Mouse (Mus musculus): Measurements from ENCODE around the gene Arsk.

Gene Arsk

DNA sequence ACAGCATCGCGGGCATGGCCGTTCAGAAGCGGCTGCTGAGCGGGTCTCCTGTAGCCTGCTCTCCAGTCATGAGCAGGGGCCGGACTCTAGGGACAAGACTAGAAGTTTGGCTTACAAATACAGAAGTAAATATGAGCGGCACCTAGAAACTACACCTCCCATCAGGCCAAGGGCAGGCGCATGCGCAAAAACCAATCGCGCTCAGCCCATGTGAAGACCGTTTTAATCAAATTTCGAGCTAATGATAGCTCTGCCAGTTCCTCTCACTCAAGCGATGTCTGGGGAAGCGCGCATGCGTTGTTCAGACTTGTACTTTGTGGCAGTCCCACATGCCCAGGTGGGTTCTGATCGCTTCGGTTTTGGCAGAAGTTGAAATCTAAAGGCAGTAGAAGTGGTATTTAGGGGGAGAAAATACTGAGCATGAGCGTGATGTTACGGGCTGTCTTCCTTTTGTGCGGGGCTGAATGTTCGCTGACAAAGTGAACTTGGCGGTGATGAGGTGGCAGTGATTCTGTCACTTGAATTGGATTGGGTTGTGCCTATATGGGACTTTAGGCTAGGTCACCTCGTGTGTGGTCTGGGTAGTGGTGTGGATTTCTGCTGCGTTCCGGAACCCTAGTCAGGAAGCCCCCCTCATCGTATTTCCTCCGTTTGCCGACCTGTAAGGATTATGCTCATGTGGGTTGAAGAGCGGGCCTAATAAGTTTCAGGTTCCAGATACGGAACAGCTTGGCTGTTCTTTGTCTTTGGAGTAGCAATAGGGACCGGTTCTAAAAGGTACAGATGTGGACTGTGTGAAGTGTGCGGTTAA, at the start of gene Arsk, which contains the start of gene Ttc37:
Gene Arsk (minus strand): TSS at position 168 of the 811 bp plus-strand sequence.
Gene Ttc37 (plus strand): TSS at position 242 of the 811 bp plus-strand sequence.
- peak; percentile 91 for DNase-seq

DNA sequence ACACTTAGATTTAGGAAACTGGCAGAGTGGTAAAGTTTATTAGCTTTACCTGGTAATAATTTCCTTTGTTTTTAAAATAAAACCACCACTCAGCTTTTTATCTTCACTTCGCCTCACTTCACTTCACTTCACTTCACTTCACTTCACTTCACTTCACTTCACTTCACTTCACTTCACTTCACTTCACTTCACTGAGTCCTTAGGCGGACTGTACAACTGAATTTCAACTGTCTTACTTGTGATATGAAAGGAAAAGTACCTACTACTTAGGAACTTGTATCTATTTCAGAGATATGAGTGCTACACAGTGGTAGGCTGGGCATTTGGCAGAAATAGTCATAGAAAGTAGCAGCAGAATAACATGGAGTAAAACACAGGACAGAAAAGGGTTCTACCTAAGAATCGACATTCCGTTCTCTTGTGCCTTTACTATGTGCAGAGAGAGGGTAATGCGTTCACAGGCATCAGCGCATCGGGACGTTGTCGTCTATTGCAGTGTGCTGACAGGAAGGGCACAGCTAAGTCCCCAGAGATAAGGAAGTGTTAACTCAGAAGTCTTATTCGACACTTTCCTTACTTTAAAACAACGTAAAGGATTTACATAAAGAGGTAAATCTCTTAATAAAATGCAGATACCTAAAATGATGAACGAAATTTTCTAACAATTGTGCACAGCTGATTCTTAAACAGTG, 42.8 kb upstream of the Arsk start:
- DNase-seq = no peak

DNA sequence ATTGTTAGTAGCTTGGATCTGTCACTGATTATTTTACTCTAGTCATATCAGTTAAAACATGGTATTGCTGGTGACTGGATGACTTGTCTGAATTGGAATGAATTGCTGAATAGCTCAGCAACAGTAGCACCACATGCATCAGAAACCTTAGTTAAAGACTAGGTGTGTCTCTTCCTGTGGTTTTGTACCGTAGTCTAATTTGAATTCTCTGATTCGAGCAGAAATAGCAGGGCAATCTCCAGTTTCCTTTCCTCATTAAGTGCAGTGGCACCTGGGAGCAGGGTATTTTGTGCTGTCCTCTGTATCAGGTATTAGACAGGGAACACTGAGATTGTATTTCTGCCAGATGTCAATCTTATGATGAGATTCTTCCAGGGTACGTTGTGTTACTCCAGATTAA, 40.4 kb upstream of the Arsk start:
- DNase-seq = no peak

DNA sequence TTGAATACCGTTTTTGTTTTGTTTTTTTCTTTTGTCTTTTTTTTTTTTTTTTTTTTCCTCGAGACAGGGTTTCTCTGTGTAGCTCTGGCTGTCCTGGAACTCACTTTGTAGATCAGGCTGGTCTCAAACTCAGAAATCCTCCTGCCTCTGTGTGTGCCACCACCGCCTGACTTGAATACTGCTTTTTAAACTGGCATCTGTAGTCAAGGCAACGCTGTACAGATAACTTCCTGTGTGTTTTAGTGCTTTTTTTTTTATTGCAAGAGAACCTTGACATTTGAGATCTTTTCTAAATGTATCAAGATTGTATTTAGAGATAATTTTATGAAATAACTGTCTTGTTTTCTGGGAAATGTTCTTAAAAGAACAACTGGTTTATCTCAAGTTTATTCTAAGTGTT, 34.0 kb upstream of the Arsk start:
- no peak for DNase-seq

DNA sequence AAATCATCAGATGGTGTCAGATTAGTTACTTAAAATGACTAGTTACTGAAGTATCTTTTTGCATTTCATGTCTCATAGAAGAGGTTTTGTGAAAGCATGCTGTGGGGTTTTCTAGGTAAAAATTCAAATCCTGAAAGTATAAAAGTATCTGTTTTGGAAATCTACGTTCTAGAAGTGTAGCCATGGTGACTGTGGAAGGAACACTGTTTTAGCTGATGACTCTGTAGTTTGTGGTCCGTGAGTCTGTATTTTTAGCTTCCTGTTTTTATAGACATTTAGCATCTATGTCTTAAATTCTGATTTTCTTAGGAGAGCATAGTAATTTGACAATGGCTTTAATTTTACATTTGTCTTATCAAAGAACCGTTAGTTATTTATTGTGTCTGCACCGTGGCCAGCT, 30.3 kb upstream of the Arsk start:
- DNase-seq = no peak

DNA sequence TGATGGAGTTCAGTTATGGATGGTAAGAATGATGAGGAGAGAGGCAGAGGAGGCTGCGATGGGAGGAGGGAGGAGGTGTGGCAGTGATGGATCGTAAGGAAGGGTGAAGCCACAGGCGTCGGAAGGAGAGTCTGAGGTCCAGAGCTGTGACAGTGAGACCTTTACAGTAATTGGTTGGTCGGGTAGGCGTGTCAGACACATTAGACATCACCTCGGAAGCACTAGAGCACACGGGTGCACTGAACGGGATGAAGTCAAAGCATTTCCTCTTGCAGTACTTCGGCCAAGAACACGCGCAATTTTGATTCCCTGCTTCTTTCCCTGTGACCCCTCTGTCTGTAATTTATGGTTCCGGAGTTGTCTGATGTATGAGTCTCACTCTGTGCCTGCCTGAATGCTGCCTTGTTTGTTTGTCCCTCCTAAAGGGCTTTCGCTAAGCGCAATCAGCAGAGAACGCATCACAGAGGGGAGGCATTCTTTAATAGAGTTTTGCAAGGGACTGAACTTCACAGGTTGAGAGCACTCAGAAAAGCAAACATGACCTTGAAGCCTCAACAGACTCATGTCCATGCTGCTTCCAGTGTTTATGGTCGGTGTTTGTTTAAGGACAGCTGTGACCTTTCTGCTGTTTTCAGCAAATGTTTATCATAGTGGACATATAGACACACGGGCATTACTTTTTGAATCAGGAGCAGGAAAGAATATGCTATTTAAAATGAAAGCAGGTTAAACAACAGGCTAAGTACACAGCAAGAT, 10.8 kb upstream of the Arsk start:
- no peak for DNase-seq

DNA sequence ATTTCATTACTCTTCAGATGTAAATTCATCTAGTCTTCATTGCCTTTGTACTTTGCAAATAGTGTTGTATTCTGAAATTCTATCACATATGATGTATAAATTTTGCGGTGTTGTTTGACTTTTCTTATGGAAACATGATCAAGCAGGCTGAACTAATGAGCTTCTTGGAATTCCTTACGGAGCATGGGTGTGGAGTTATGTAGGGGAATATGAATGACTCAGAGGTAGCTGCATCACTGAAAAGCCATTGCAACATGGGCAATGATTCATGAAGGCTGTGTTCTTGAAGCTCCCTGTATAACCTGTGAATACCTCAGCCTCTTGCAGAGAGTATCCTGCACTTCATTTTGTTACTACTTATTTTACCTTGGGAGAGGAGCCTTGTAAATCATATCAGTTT, 3.5 kb upstream of the Arsk start:
- DNase-seq = no peak

DNA sequence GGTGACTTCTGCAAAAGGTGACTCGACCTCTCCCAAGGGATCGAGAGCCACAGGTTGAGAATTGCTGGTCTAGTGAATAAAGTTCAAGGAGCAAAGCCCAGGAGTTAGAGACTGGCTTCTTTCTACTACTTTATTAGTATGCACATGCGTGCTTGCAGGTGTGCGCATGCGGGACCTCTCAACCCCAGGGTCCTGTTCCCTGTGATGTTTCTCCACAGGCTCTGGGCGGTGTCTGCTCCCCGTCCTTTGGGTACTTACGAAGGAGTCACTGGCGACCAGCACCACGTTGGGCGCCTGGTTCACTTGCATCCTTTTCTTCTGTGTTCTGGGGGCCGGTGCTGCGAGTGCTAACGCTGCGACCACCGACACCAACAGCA, 356 bp downstream of the Arsk start:
- no peak for DNase-seq

DNA sequence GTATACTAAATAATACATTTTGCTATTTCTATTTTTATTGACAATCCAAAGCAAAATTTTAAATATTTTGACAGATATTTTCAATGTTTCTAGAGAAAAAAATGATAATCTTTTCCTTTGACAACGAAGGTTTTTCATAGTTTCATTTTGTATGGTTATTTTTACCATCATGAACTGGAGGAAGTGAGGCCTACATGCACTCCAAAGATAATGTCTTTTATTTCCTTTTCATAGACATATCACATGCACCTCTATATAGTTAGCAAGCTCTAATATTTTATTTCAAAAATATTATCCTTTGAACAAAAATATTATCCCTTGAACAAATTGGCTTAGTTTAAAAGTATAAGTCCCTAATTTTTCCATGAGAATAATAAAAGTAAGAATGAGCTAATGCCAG, 24.1 kb downstream of the Arsk start:
- no peak for DNase-seq

DNA sequence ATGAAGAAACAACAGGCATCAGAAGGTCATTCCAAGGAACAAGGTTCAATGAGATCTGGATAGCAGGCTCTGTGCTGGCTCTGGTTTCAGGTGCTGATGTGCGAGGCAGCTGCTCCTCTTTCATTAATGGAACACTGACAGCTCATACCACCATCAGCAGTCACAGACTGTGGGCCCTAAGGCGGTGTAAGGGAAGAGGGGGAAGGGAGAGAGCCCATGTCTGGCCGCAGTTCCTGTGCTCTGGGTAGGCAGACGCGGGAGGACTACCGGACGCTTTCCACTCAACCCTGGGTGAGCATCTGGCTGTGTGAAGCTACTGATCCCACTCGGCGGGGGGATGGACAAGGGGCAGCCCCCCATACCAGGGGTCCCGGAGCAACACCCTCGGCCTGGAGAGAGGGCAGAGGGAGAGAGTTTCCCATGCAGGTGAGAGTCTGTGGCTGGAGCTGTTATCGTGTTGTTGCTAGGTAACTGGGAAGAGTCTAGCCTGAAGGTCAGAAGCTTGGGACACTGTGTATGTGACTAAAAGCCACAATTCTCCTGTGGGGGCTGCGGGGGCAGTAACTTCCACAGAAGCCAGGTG, 34.0 kb downstream of the Arsk start:
- DNase-seq = no peak

DNA sequence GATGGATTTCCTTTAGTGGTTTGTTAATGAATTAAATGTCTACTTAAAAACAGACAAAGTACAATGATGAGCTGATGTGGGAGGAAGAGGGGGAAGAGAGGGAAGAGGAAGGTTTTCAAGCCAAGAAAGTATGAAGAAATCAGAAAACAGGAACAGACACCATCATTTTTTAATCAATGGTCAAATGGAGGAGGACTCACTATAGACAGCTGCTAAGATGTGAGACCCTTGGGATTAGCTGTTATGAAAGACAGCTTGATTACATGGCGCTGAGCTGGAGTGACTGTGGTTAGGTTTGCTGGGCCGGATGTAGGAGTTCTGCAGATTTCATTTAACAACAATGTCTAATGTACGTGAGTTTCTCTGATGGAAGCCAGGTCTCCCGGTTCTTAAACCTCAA, 34.9 kb downstream of the Arsk start:
- DNase-seq = no peak

DNA sequence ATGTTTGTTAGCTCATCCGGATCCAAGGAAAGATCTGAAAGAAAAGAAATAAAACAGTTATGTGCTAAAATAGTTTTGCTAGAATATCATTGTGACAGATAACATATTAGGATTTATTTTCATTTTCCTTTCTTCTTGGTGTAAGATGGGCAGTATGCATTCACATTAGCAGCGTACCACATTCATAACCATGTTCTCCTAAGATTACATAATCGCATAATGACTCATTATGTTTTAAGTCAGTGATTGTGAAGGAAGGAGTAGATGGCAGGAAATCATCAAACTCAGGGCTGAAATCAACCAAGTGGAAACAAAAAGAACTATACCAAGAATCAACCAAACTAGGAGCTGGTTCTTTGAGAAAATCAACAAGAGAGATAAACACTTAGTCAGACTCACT, 35.9 kb downstream of the Arsk start:
- DNase-seq = no peak

DNA sequence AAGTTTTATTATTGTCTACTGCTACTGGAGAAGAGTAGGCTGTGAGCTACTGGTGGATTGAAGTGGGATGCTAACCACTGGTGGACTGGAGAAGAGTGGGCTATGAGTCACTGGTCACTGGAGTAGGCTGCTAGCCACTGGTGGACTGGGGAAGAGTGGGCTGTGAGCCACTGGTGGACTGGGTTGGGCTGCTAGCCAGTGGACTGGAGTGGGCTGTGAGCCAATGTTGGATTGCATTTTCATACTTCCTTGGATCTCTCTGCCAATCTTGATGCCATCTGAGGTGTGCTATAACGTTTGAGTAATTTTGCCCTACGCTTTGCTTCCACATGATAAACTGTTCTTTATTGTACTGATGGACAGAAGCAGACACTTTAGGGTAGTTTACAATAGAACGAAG, 36.3 kb downstream of the Arsk start:
- no peak for DNase-seq

DNA sequence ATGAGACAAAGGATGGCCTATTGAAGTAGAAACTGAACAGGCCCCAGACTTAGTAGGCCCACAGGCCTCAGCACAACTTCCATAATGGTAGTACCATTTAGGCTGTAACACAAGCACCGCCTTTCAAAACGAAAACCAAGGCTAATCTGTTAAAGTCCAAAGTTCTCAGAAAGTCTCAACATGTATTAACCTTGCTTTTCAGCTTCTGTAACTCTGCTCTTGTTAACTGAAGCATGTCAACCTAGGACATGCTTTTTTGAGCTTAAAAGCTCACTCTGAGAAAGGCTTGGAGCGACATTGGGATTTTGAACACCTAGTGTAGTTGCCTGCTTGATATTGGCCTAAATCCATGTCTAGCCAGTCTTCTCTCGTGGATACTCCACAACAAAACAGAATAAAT, 38.9 kb downstream of the Arsk start:
- no peak for DNase-seq

DNA sequence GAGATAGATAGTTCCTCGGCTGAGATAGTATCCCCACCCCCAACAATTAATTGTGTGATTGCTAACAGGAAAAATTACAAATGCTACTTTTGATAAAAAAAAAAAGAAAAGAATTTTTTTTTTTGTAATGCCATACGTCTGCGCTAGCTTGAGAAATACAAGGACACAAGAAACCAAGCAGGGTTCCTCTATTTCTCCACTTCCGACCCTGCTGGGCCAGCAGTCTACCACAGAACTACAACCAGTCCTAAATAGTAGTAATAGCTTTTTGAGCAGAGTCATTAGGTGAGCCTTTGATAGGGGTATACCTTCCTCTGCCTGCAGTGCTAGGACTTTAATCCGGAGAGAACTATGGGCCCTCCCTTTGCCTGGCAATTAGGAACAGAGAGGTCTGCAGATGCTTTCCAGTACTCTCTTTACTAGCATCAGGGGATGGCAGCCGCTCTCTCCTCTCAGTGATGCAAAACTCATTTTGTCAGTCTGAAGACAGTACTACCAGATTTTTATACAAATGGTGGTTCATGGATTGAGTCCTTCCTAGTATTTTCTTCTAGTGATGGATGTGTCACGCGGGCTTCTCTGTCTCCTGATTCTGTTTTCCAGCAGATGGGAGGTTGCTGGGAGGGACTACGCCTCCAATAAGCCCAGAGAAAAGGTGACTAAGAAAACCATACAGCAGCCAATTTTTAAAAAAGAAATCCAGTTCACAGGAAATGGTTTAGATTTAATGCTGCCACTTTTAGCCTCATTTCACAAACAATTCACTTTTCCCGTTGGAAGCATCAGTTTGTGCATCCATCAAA, 41.0 kb downstream of the Arsk start:
- no peak for DNase-seq

DNA sequence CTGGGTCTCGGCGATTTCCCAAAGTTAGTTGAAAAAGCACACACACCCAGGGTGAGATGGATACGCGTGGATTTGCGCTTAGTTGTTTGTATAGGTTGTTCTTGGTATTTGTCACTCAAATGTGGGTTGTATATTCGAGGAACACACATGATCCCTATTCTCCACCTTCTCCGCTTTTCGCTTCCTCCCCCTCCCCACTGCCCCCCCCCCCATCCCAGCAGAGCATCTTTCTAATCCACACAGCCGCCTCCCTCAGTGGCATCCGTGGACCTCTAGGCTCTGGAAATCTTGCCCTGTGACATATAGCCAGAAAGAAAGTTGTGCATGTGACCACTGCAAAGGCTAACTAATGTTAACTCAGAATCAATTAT, 41.6 kb downstream of the Arsk start, which contains the start of gene Gpr150:
Gene Gpr150 (minus strand): TSS at position 101 of the 371 bp plus-strand sequence.
- no peak for DNase-seq

DNA sequence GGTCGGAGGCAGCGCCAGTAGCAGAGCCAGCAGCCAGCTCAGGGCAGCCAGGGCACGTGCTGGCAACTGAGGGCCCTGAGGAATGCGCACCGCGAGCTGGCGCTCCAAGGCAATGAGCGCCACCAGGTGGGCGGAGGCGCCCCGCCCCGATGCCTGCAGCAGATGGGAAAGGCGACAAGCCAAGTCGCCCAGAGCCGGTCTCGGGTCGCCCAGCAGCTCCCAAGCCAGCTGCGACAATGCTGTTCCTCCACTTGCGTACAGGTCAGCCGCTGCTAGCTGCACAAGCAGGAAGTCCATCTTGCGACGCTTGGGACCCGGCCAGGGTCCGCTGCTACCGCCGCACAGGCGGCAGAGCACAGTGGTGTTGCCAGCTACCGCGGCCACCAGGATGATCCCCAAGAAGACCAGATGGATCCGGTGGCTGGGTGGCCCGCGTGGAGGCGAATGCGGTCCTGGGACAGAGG, 42.2 kb downstream of the Arsk start:
- peak; percentile 85 for DNase-seq

DNA sequence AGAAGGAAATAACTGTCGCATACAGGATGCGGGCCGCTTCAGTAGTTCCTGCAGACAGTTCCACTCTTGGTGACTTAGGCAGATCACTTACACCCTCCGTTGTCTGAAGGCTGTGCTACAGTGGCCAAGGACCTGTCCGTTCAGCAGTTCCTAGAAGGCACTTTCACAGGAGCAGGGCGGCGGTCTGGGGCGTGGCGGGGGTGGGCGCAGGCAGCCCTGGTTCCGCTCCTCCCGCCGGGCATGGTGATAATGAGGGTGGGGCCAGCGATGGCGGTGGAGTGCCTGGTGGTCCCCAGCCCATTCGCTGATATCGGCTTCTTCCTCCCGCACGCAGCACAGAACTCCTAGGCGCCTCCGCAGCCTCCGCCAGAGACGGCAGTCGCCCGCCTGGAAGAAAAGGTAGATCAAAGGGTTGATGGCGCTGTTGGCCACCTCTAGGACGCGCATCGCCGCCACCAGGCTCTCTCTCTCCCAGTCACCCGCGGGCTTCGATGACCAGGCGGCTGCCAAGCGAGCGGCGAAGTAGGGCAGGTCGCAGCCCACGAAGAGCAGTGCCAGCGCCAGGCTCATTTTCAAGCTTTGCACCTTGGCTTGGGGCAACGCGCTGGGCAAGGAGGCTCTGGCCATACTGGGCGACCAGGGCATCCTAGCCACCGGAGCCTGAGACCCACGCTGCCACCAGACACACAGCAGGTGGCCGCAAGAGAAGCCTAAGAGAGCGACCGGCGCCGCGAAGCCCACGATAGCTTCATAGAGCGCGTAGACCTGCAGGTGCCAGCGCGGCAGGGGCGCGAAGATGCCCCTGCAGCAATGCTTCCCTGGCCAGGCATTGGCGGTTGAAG, 42.8 kb downstream of the Arsk start:
- peak; percentile 62 for DNase-seq

DNA sequence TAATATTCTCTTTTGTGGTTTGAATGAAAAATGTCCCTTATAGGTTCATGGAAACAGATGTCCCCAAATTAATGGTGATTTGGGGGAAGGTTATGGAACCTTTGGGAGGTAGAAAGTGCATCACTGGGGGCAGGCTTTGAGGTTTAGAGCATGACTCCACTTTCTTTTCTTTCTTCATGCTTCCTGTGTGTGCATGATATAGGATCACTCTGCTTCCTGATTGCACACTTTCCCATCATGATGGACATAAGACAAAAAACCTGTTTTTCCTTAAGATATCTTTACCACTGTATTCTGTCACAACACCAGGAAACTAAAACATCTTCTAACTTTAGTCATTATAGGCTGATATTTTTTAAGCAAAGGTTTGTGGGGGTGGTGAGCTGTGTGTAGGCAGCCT, 53.5 kb downstream of the Arsk start:
- no peak for DNase-seq

DNA sequence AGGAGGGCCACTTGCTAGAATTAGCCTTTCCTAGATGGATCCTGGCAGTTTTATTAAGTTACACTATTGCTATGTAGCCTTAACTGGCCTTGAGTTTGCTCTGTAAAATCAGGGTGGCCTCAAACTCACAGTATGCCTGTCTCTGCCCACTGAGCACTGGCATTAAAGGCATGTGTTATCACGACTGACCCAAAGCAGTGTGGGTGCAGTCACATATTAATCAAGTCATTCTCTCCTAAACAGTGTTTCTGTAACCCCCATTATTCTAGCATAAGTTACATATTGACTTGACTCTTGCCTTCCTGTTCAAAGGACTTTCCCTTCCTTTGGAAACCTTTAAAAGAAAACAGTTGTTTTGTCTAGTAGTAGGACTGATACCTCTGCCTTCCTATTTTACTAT, 56.0 kb downstream of the Arsk start:
- no peak for DNase-seq

DNA sequence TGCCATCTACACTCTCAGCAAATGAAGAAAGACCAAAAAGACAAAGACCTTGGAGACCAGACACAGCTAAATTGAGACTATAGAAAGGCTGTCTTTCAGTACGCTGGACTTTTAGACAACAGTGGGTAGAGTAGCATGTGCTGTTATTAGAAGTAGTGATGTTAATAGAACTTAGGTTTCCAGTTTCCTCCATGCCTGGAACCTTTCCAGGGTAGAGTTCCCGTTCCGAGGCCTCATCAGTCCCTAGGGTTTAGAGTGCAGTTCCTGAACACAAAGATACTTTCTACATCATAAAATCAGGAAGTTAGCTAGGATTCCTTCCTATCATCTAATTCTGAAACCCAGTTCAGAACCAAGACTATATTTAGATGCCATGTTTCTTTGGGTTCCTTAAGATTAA, 73.9 kb downstream of the Arsk start:
- no peak for DNase-seq

Data from cerebellum, adult 8-10 months (tissue).